Mouse (Mus musculus): ENCODE data around the gene Guk1. TPM values are rescaled to one million over a fixed set of nuclear protein-coding genes. Genes with fewer than 3 reads are reported as not detected.

The Guk1 gene
- 122 and 124 TPM in 2 replicates for polyA plus RNA-seq (2015; fragmentation: Nextera tagmentation; extraction: Ambion mirVana)

GRCm38 (mm10) chr11:59192059-59192386 lies at the start of gene Guk1:
Gene Guk1, minus strand, starts transcription at chr11:59192212.
- Histone ChIP-seq H3K9ac (peak within 1 kb of the TSS; percentile 71), H3K36me3 (0 out of 2 replicates have a peak, but pooled peaks cover under 1% of the 10 kb centered on the region), H3K27ac (peak within 1 kb of the TSS; percentile 95), H3K4me2 (peak within 1 kb of the TSS; percentile 68), H3K9me3 (no peaks in the 10 kb centered on the region), H3K27me3 (no peaks in the 10 kb centered on the region), H3K4me3 (peak within 1 kb of the TSS; percentile 73), H3K4me1 (peaks cover 18% of the 10 kb centered on the region)
- 6% methylated on average over 16 of the region's 16 CpGs for WGBS
- no peak for ATAC-seq (ENCODE audit: insufficient number of reproducible peaks, low FRiP score, low TSS enrichment, low read depth)

- 69% methylated on average over 4 of the region's 4 CpGs for WGBS
- H3K27ac ChIP-seq, result no peak overlapping the region
- ATAC-seq (ENCODE audit: insufficient number of reproducible peaks, low FRiP score, low TSS enrichment, low read depth), result no peak
- H3K27me3 ChIP-seq, result 0 out of 2 replicates have a peak, but pooled peaks cover 10% of the 10 kb centered on the region
- peaks cover 11% of the 10 kb centered on the region for H3K4me1 ChIP-seq
- no peaks in the 10 kb centered on the region for H3K9me3 ChIP-seq
- H3K9ac ChIP-seq, result no peak overlapping the region
- H3K4me3 ChIP-seq, result no peak overlapping the region
- no peak overlapping the region for H3K4me2 ChIP-seq
- H3K36me3 ChIP-seq, result no peaks in the 10 kb centered on the region
These were observed 47.8 kb upstream of the Guk1 start for GRCm38 (mm10) chr11:59239796-59240195.

- Histone ChIP-seq H3K4me1 (peaks cover 11% of the 10 kb centered on the region), H3K27ac (no peak overlapping the region), H3K36me3 (no peaks in the 10 kb centered on the region), H3K9me3 (no peaks in the 10 kb centered on the region), H3K27me3 (0 out of 2 replicates have a peak, but pooled peaks cover 10% of the 10 kb centered on the region), H3K4me2 (no peak overlapping the region), H3K4me3 (no peak overlapping the region), H3K9ac (no peak overlapping the region)
- no peak for ATAC-seq (ENCODE audit: insufficient number of reproducible peaks, low FRiP score, low TSS enrichment, low read depth)
- WGBS, result 28% methylated on average over 4 of the region's 4 CpGs
These were observed 47.4 kb upstream of the Guk1 start for GRCm38 (mm10) chr11:59239428-59239785.

- WGBS, result 4% methylated on average over 14 of the region's 15 CpGs
- Histone ChIP-seq H3K4me3 (no peak overlapping the region), H3K4me2 (no peak overlapping the region), H3K27ac (no peak overlapping the region), H3K9ac (no peak overlapping the region), H3K9me3 (no peaks in the 10 kb centered on the region), H3K36me3 (no peaks in the 10 kb centered on the region), H3K27me3 (0 out of 2 replicates have a peak, but pooled peaks cover 10% of the 10 kb centered on the region), H3K4me1 (peaks cover 11% of the 10 kb centered on the region)
- ATAC-seq (ENCODE audit: insufficient number of reproducible peaks, low FRiP score, low TSS enrichment, low read depth), result no peak
These were observed 46.8 kb upstream of the Guk1 start for GRCm38 (mm10) chr11:59238525-59239427.

- Histone ChIP-seq H3K4me2 (no peak overlapping the region), H3K36me3 (no peaks in the 10 kb centered on the region), H3K27ac (no peak overlapping the region), H3K9ac (no peak overlapping the region), H3K4me1 (peaks cover 12% of the 10 kb centered on the region; the same call in 1 of the 2 replicates), H3K27me3 (no peaks in the 10 kb centered on the region), H3K9me3 (no peaks in the 10 kb centered on the region), H3K4me3 (no peak overlapping the region)
- no peak for ATAC-seq (ENCODE audit: insufficient number of reproducible peaks, low FRiP score, low TSS enrichment, low read depth)
- 58% methylated on average over 2 of the region's 2 CpGs for WGBS
These were observed 40.8 kb upstream of the Guk1 start for GRCm38 (mm10) chr11:59232797-59233196.

GRCm38 (mm10) chr11:59230144-59230760 lies 38.2 kb upstream of the Guk1 start:
- Histone ChIP-seq H3K27ac (no peak overlapping the region), H3K9ac (no peak overlapping the region), H3K27me3 (no peaks in the 10 kb centered on the region), H3K4me2 (no peak overlapping the region), H3K9me3 (no peaks in the 10 kb centered on the region), H3K4me1 (peaks cover 24% of the 10 kb centered on the region), H3K36me3 (no peaks in the 10 kb centered on the region), H3K4me3 (no peak overlapping the region)
- ATAC-seq (ENCODE audit: insufficient number of reproducible peaks, low FRiP score, low TSS enrichment, low read depth), result no peak
- 17% methylated on average over 7 of the region's 7 CpGs for WGBS

GRCm38 (mm10) chr11:59228122-59228953 lies 36.3 kb upstream of the Guk1 start, which contains the start of gene Arf1:
Gene Arf1, minus strand, starts transcription at chr11:59228270.
- H3K36me3 ChIP-seq, result no peaks in the 10 kb centered on the region
- WGBS, result 4% methylated on average over 58 of the region's 59 CpGs
- no peaks in the 10 kb centered on the region for H3K9me3 ChIP-seq
- H3K27ac ChIP-seq, result peak within 1 kb of the TSS; percentile 98
- H3K9ac ChIP-seq, result peak within 1 kb of the TSS; percentile 100
- peaks cover 35% of the 10 kb centered on the region for H3K4me1 ChIP-seq
- peak; percentile 95 for ATAC-seq (ENCODE audit: insufficient number of reproducible peaks, low FRiP score, low TSS enrichment, low read depth)
- peak within 1 kb of the TSS; percentile 73 for H3K4me2 ChIP-seq
- H3K27me3 ChIP-seq, result no peaks in the 10 kb centered on the region
- peak within 1 kb of the TSS; percentile 100 for H3K4me3 ChIP-seq

GRCm38 (mm10) chr11:59227604-59228121 lies 35.7 kb upstream of the Guk1 start:
- no peaks in the 10 kb centered on the region for H3K27me3 ChIP-seq
- peak overlapping the region; percentile 73 for H3K4me2 ChIP-seq
- peak overlapping the region; percentile 100 for H3K9ac ChIP-seq
- H3K9me3 ChIP-seq, result no peaks in the 10 kb centered on the region
- H3K4me3 ChIP-seq, result peak overlapping the region; percentile 100
- WGBS, result under 1% methylated on average over 51 of the region's 51 CpGs
- peak overlapping the region; percentile 98 for H3K27ac ChIP-seq
- no peaks in the 10 kb centered on the region for H3K36me3 ChIP-seq
- H3K4me1 ChIP-seq, result peaks cover 39% of the 10 kb centered on the region
- ATAC-seq (ENCODE audit: insufficient number of reproducible peaks, low FRiP score, low TSS enrichment, low read depth), result peak; percentile 78

GRCm38 (mm10) chr11:59226787-59227603 lies 35.0 kb upstream of the Guk1 start:
- Histone ChIP-seq H3K9me3 (no peaks in the 10 kb centered on the region), H3K4me1 (peaks cover 41% of the 10 kb centered on the region), H3K4me2 (peak overlapping the region; percentile 73), H3K4me3 (peak overlapping the region; percentile 100), H3K36me3 (no peaks in the 10 kb centered on the region), H3K27ac (peak overlapping the region; percentile 98), H3K9ac (peak overlapping the region; percentile 100), H3K27me3 (no peaks in the 10 kb centered on the region)
- ATAC-seq (ENCODE audit: insufficient number of reproducible peaks, low FRiP score, low TSS enrichment, low read depth), result no peak
- WGBS, result 4% methylated on average over 21 of the region's 21 CpGs

GRCm38 (mm10) chr11:59226251-59226650 lies 34.2 kb upstream of the Guk1 start:
- 43% methylated on average over 3 of the region's 3 CpGs for WGBS
- no peak for ATAC-seq (ENCODE audit: insufficient number of reproducible peaks, low FRiP score, low TSS enrichment, low read depth)
- Histone ChIP-seq H3K9me3 (no peaks in the 10 kb centered on the region), H3K4me3 (peak overlapping the region; percentile 100), H3K27me3 (no peaks in the 10 kb centered on the region), H3K4me2 (peak overlapping the region; percentile 73), H3K27ac (peak overlapping the region; percentile 98), H3K4me1 (peaks cover 44% of the 10 kb centered on the region), H3K9ac (peak overlapping the region; percentile 100; the same call in 1 of the 2 replicates), H3K36me3 (0 out of 2 replicates have a peak, but pooled peaks cover 2% of the 10 kb centered on the region)
